Mouse (Mus musculus): Measurements from ENCODE around the gene Rasgrp3.

DNA sequence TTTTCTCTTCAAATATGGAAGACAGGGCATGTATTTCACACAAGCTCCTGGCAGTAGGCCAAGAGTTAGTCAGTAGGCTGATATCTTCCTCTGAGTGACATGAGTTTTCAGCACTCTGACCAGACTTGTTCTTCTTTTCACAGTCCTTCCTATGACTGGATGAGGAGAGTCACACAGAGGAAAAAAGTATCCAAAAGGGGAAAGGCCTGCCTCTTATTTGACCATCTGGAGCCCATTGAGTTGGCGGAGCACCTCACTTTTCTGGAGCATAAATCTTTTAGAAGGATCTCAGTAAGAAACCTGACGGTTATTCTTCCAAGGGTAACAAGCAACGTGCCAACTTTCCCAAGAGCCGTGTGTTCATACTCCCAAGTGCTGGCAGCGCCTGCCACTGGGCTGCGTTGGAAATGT, 62.5 kb downstream of the Rasgrp3 start:
- TF ChIP-seq CTCF (IDR thresholded peaks at IDR 0.05) (no peak), POLR2A (IDR thresholded peaks at IDR 0.05; ENCODE audit: insufficient read depth, low read depth, low read length) (no peak), EP300 (IDR thresholded peaks at IDR 0.05; ENCODE audit: insufficient read depth, low read depth, low read length) (no peak)
